Mouse (Mus musculus): Measurements from ENCODE around the gene Zfp882. TPM values are rescaled to one million over a fixed set of nuclear protein-coding genes. Genes with fewer than 3 reads are reported as not detected.

Zfp882 gene
- polyA plus RNA-seq (2021; fragmentation: Nextera tagmentation) = 1.8 and 2.6 TPM in 2 replicates
- long read RNA-seq, experiment 1, partial matches to known transcripts = 0 of 4 reads
- long read RNA-seq, experiment 1, other reads (novel, unspliced or antisense) = 0 of 4 reads
- long read RNA-seq, experiment 2, transcript Zfp882-201 (3 exons, 3,152 nt) = major isoform, 11 of 13 reads
- long read RNA-seq, experiment 2, partial matches to known transcripts = 1 of 13 reads
- long read RNA-seq, experiment 2, other reads (novel, unspliced or antisense) = 0 of 13 reads

DNA sequence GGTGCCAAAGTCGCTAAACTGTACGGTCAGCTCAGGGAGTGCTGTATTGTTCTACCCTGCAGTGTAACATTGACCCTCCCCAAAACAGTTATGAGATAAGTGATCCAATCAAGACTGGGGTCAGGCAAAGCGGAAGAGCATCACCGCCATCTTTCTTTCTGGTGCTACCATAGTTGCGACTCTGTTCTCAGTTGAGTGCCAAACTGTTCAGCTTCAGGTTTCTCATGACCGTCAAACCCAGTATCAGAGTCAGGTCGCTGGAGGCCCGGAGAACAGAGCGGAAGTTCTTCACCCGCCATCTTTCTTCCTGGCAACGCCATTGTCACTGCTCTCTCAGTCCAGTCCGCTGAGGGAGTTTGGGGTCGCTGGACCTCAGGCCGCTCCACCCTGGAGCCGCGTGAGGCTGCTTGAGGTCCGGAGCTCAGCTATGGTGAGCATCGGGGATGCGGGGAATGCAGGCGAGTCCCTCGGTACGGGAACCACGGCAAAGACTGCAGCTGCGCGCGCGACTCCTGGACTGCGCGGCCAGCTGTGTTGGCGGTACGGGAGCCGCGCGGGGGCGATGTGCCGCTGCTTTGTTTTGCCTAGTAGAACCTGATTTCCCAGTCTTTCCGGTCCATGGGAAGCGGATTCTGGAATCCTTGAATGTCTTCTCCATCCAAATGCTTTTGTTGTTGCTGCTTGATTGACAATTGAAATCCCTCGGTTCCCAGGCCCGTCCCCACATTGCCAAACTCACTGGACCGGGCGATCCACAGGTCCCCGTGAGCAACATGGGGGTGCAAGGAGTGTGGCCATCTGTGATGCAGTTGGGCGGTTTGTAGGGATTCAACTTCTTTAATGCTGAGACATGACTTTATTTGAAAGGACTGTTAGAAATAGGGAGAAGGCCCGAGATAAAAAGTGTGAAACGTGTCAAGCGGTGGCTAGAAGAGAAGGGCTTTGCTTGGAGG is at the start of gene Zfp882, which contains the start of gene Zfp617:
Gene Zfp882 (plus strand): TSS at position 300 of the 953 bp plus-strand sequence.
Gene Zfp617 (plus strand): TSS at position 327 of the 953 bp plus-strand sequence.

DNA sequence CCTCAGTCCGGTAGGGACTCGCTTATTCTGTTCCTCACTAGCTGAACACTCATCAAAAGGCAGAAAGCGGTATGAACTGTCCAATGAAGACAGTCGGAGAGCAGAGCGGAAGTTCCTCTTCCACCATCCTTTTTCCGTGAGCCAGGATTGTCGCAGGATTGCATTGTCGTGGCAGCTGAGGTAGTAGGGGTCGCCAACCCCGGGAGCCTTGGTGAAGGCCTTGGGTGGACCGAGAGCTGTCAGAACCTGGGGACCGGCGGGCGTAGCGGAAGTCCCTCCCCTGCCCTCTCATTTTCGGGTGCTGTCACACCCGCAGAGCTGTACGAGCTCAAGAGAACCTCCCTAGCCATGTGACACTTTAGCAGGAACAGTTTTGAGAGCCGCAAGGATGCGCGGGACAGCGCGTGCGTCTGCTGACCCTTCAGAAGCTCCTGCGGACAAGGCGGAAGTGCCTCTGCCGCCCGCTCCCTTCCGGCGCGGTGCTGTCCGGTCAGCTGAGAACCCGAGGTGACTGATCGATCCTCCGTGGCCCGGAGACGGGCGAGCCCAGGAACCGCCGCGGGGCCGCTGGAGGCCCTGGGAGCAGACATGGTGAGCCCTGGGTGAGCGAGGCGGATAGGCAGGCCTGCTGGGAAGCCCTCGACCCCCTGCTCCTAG is 26.7 kb upstream of the Zfp882 start, which contains the start of gene Zfp709:
Gene Zfp709 (plus strand): TSS at position 402 of the 657 bp plus-strand sequence.

DNA sequence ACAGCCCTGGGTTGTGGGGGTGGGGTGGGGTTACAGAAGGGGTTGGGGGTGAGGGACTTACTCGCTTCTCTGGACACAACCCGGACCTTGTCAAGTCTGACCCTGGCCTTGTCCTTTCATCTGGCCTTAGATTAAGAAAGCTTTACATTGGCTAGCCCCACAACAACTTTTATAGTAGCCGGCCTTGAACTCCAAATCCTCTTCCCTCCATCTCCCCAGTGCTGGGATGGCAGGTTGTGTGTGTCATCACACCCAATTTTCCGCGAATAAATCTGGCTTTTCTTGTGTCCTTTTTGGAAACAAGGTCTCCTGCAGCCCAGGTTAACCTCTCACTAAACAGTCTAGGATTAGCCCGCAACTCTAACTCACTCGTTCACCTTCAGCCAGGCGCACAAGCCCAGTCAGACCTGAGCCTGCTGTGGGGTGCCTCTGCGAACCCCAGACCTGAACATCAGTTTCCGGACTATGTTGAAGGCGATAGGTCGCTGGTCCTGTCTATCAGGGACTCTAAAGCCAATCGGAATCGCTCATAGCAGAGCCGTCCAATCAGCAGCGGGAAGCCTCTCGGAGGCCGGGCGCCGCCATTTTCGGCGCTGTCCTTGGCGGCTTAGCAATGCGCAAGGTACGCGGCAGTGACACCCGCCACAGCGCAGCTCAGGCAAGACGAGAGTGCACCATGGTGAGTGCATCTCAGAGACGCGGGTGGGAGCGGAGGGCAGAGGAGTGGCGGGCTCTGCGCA is 42.2 kb downstream of the Zfp882 start, which contains the start of gene Zfp961:
Gene Zfp961 (plus strand): TSS at position 557 of the 740 bp plus-strand sequence.

Other genes starting within 250 kb of the Zfp882 start
- 10.7 and 12.7 TPM in 2 replicates for gene Unc13a, start 236.9 kb upstream of the Zfp882 start, polyA plus RNA-seq (2021; fragmentation: Nextera tagmentation)
- 1.6 and 2.0 TPM in 2 replicates for gene Jak3, start 232.3 kb upstream of the Zfp882 start, polyA plus RNA-seq (2021; fragmentation: Nextera tagmentation)
- gene Insl3, start 219.4 kb upstream of the Zfp882 start, polyA plus RNA-seq (2021; fragmentation: Nextera tagmentation) = not detected in 2 replicates
- gene B3gnt3, start 206.8 kb upstream of the Zfp882 start, polyA plus RNA-seq (2021; fragmentation: Nextera tagmentation) = 0.59 and 0.63 TPM in 2 replicates
- gene Fcho1, start 182.9 kb upstream of the Zfp882 start, polyA plus RNA-seq (2021; fragmentation: Nextera tagmentation) = 16.3 and 19.8 TPM in 2 replicates
- 3.2 and 3.5 TPM in 2 replicates for gene Zfp709, start 26.6 kb upstream of the Zfp882 start, polyA plus RNA-seq (2021; fragmentation: Nextera tagmentation)
- 12.5 and 14.8 TPM in 2 replicates for gene Zfp617, start within 50 bp of the Zfp882 start, polyA plus RNA-seq (2021; fragmentation: Nextera tagmentation)
- 10.0 and 12.2 TPM in 2 replicates for gene Zfp961, start 42.4 kb downstream of the Zfp882 start, polyA plus RNA-seq (2021; fragmentation: Nextera tagmentation)
- gene Cyp4f18, start 101.0 kb downstream of the Zfp882 start, polyA plus RNA-seq (2021; fragmentation: Nextera tagmentation) = 0.30 TPM in 1 of 2 replicates, not detected in the other
- not detected in 2 replicates for gene Olfr372, start 132.6 kb downstream of the Zfp882 start, polyA plus RNA-seq (2021; fragmentation: Nextera tagmentation)
- gene Olfr373, start 174.6 kb downstream of the Zfp882 start, polyA plus RNA-seq (2021; fragmentation: Nextera tagmentation) = not detected in 2 replicates
- gene Olfr374, start 198.4 kb downstream of the Zfp882 start, polyA plus RNA-seq (2021; fragmentation: Nextera tagmentation) = not detected in 2 replicates
- gene Tpm4, start 226.4 kb downstream of the Zfp882 start, polyA plus RNA-seq (2021; fragmentation: Nextera tagmentation) = 25.5 and 26.8 TPM in 2 replicates

All from layer of hippocampus, adult 6 months (tissue).